20 mouse cellular contexts compared by ENCODE assay signal in genomic region chr6:137440559-137441486, GRCm38 (mm10).
DNase-seq lines count a peak whose midpoint lies in the region; ATAC-seq and TF ChIP-seq lines count a peak whose summit lies in the region.
"Had no signal": no experiment of that assay in that cellular context is flagged by ENCODE, and none has a peak within 500 bp of the region (broad histone marks: within the 10 kb centered on the region; RNA-seq: fewer than 3 reads in every experiment).

No protein-coding gene starts in this region.

- no peak for TF ChIP-seq CTCF in small intestine, adult 2 months (IDR thresholded peaks at IDR 0.05; ENCODE audit: extremely low read depth, insufficient read length, insufficient replicate concordance, low read depth, low read length)

- WGBS in small intestine, adult 2 months, result 26% methylated on average over 19 of the region's 19 CpGs

- H3K36me3 ChIP-seq in small intestine, adult 2 months (ENCODE audit: control insufficient read depth, insufficient read depth, low read length), result no peaks in the 10 kb centered on the region
- H3K36me3 ChIP-seq: embryonic facial prominence, embryonic 12.5 days; heart, embryonic 10.5 days; limb, embryonic 12.5 days had no signal

- no peak for TF ChIP-seq POLR2A in small intestine, adult 2 months (IDR thresholded peaks at IDR 0.05; ENCODE audit: low read depth, low read length)

- DNase-seq in frontal cortex, postnatal 25 days (ENCODE audit: low spot score in 2 of 2), result no peak
- peak; percentile 20 for DNase-seq in layer of hippocampus, adult 9-11 months
- no peak for DNase-seq in layer of hippocampus, postnatal 25 days (ENCODE audit: extremely low spot score in 1 of 2, low spot score in 1 of 2)
- peak; percentile 10 for DNase-seq in R1 (ENCODE audit: low read depth, low spot score)
- no peak for DNase-seq in retina, postnatal 1 day
- no peak for DNase-seq in thymus, adult 18-20 months
- DNase-seq: adrenal gland, adult 8-10 months; cerebellum, adult 18-20 months; gastrocnemius, postnatal 25 days; heart, postnatal 4 days; thymus, postnatal 14 days had no signal

- H3K27me3 ChIP-seq in small intestine, adult 2 months (ENCODE audit: control insufficient read depth, insufficient read depth, low read length), result no peaks in the 10 kb centered on the region
- H3K27me3 ChIP-seq: embryonic facial prominence, embryonic 12.5 days; limb, embryonic 12.5 days; midbrain, embryonic 12.5 days had no signal

- H3K4me1 ChIP-seq in small intestine, adult 2 months (ENCODE audit: control insufficient read depth, insufficient read depth, insufficient read length, low read length), result peaks cover 24% of the 10 kb centered on the region; the same call in 1 of the 2 replicates
- H3K4me1 ChIP-seq: limb, embryonic 12.5 days had no signal

- H3K27ac ChIP-seq in small intestine, adult 2 months (ENCODE audit: insufficient read depth, low read depth, low read length), result 0 out of 2 replicates have a peak overlapping the region, but pooled peaks have one; percentile 2
- H3K27ac ChIP-seq: embryonic facial prominence, embryonic 12.5 days; heart, embryonic 10.5 days; kidney, postnatal 0 days; limb, embryonic 12.5 days; liver, embryonic 14.5 days; midbrain, embryonic 12.5 days had no signal

- no peak overlapping the region for H3K4me3 ChIP-seq in small intestine, adult 2 months (ENCODE audit: low read depth, low read length)
- H3K4me3 ChIP-seq: embryonic facial prominence, embryonic 12.5 days; heart, embryonic 10.5 days; limb, embryonic 12.5 days; midbrain, embryonic 12.5 days had no signal

- peak; percentile 95 for ATAC-seq in frontal cortex, adult (ENCODE audit: low TSS enrichment)
- ATAC-seq: hindbrain, embryonic 16.5 days had no signal

Comparison
In these comparisons a context has a peak if more than half of its experiments do, and no peak if none do; other contexts are left out.
1. DNase-seq: peak in layer of hippocampus, adult 9-11 months (single experiment) and R1 (single experiment); none in frontal cortex, postnatal 25 days (0 of 2), layer of hippocampus, postnatal 25 days (0 of 2), retina, postnatal 1 day (single experiment) and thymus, adult 18-20 months (0 of 2).